Mouse (Mus musculus) spleen, adult 2 months (tissue): Measurements from ENCODE around the gene Prss38. TPM values are rescaled to one million over a fixed set of nuclear protein-coding genes. Genes with fewer than 3 reads are reported as not detected.

Source experiments
- DNase-seq, 2 experiments: peaks; one replicate each; pipeline versions ENCODE4 v3.0.0 to v3.0.0-alpha.2; 2012 to 2021; ENCODE audit warnings: low spot score in 2 of 2, low read depth in 1 of 2
- H3K27ac ChIP-seq: fragments of 200-500 bp; 2 replicates; pipeline ENCODE4 v1.5.1; 2012; ENCODE audit warnings: low read length, inconsistent platforms; ENCODE audit not compliant: insufficient read depth
- H3K27me3 ChIP-seq: fragments of 200-500 bp; 2 replicates; pipeline ENCODE4 v1.6.1; 2012; ENCODE audit warnings: mild to moderate bottlenecking, moderate library complexity, low read length, inconsistent platforms; ENCODE audit not compliant: control insufficient read depth, insufficient read depth
- H3K36me3 ChIP-seq: fragments of 200-500 bp; 2 replicates; pipeline ENCODE4 v1.6.1; 2012; ENCODE audit warnings: mild to moderate bottlenecking, low read length, inconsistent platforms; ENCODE audit not compliant: control insufficient read depth, insufficient read depth
- H3K4me1 ChIP-seq: fragments of 200-500 bp; 2 replicates; pipeline ENCODE4 v1.6.1; 2011; ENCODE audit warnings: inconsistent platforms; ENCODE audit not compliant: control insufficient read depth, insufficient read depth, insufficient read length
- H3K4me3 ChIP-seq: fragments of 200-500 bp; 2 replicates; pipeline ENCODE4 v1.5.1; 2011; ENCODE audit warnings: mild to moderate bottlenecking, inconsistent platforms; ENCODE audit not compliant: insufficient read depth, insufficient read length; ENCODE audit errors: extremely low read depth
- CTCF ChIP-seq: fragments of 200-500 bp; IDR thresholded peaks from 2 replicates; pipeline ENCODE4 v1.5.1; 2011; ENCODE audit warnings: mild to moderate bottlenecking, inconsistent platforms; ENCODE audit not compliant: insufficient read depth, insufficient read length, insufficient replicate concordance; ENCODE audit errors: extremely low read depth
- POLR2A ChIP-seq: fragments of 200-500 bp; IDR thresholded peaks from 2 replicates; pipeline ENCODE4 v1.6.1; 2011; ENCODE audit warnings: low read depth, low read length, inconsistent platforms
- WGBS: fragments of 180-500 bp; shearing (Covaris S2); methylation state at CpG from one replicate; pipeline ENCODE4 v1.1.7; 2018; 5-methylcytosine and 5-hydroxymethylcytosine counted together
- polyA plus RNA-seq: library from polyadenylated mRNA; depleted of rRNA; stranded (reverse); fragments of >200 nt; gene quantifications from 2 replicates; pipeline ENCODE4 v1.2.3, GENCODE M21; 2012; rRNA removed

The Prss38 gene
- polyA plus RNA-seq, 1 experiment, result not detected

GRCm38 (mm10) chr11:59331167-59331869 is 44.1 kb downstream of the Prss38 start:
- Histone ChIP-seq H3K27ac (no peak overlapping the region), H3K4me3 (no peak overlapping the region), H3K27me3 (no peaks in the 10 kb centered on the region), H3K4me1 (no peaks in the 10 kb centered on the region), H3K36me3 (no peaks in the 10 kb centered on the region)
- WGBS, result 88% methylated on average over 16 of the region's 16 CpGs
- DNase-seq, result no peak
- TF ChIP-seq CTCF (no peak), POLR2A (no peak)

- no peak overlapping the region for H3K4me3 ChIP-seq
- no peaks in the 10 kb centered on the region for H3K4me1 ChIP-seq
- TF ChIP-seq CTCF (peak; percentile 57; the same call in 1 of the 2 replicates), POLR2A (no peak)
- H3K27ac ChIP-seq, result no peak overlapping the region
- peak in 1 of 2 experiments; percentile 25 for DNase-seq
- no peaks in the 10 kb centered on the region for H3K36me3 ChIP-seq
- H3K27me3 ChIP-seq, result no peaks in the 10 kb centered on the region
- WGBS, result 62% methylated on average over 5 of the region's 5 CpGs
Measured at GRCm38 (mm10) chr11:59330560-59330959, 44.9 kb downstream of the Prss38 start.

- H3K27ac ChIP-seq, result no peak overlapping the region
- H3K4me3 ChIP-seq, result no peak overlapping the region
- no peaks in the 10 kb centered on the region for H3K36me3 ChIP-seq
- no peaks in the 10 kb centered on the region for H3K4me1 ChIP-seq
- no peaks in the 10 kb centered on the region for H3K27me3 ChIP-seq
- 91% methylated on average over 6 of the region's 6 CpGs for WGBS
- TF ChIP-seq CTCF, result no peak
- no peak for TF ChIP-seq POLR2A
- no peak for DNase-seq
Measured at GRCm38 (mm10) chr11:59329616-59330015, 45.8 kb downstream of the Prss38 start.

GRCm38 (mm10) chr11:59327625-59328024 is 47.8 kb downstream of the Prss38 start:
- no peaks in the 10 kb centered on the region for H3K36me3 ChIP-seq
- no peaks in the 10 kb centered on the region for H3K4me1 ChIP-seq
- TF ChIP-seq POLR2A (no peak), CTCF (no peak)
- DNase-seq, result no peak
- H3K27ac ChIP-seq, result no peak overlapping the region
- H3K4me3 ChIP-seq, result no peak overlapping the region
- H3K27me3 ChIP-seq, result no peaks in the 10 kb centered on the region
- WGBS, result 91% methylated on average over 18 of the region's 18 CpGs

GRCm38 (mm10) chr11:59324777-59325176 is 50.7 kb downstream of the Prss38 start:
- no peak for DNase-seq
- Histone ChIP-seq H3K27ac (no peak overlapping the region), H3K4me3 (no peak overlapping the region), H3K27me3 (no peaks in the 10 kb centered on the region), H3K36me3 (no peaks in the 10 kb centered on the region), H3K4me1 (no peaks in the 10 kb centered on the region)
- WGBS, result 78% methylated on average over 5 of the region's 5 CpGs
- no peak for TF ChIP-seq CTCF
- TF ChIP-seq POLR2A, result no peak

GRCm38 (mm10) chr11:59322988-59323387 is 52.5 kb downstream of the Prss38 start:
- no peaks in the 10 kb centered on the region for H3K4me1 ChIP-seq
- no peak overlapping the region for H3K27ac ChIP-seq
- 93% methylated on average over 3 of the region's 3 CpGs for WGBS
- DNase-seq, result no peak
- no peaks in the 10 kb centered on the region for H3K36me3 ChIP-seq
- H3K4me3 ChIP-seq, result no peak overlapping the region
- no peaks in the 10 kb centered on the region for H3K27me3 ChIP-seq
- TF ChIP-seq CTCF (no peak), POLR2A (no peak)

Other genes with a start within 250 kb of the Prss38 start
- 1.2 and 1.6 TPM in 2 replicates for gene Obscn, start 239.3 kb downstream of the Prss38 start, polyA plus RNA-seq
- 6.3 and 6.5 TPM in 2 replicates for gene Iba57, start 211.9 kb downstream of the Prss38 start, polyA plus RNA-seq
- 3.4 and 4.1 TPM in 2 replicates for gene Gjc2, start 192.4 kb downstream of the Prss38 start, polyA plus RNA-seq
- gene Guk1, start 183.4 kb downstream of the Prss38 start, polyA plus RNA-seq, result 40.9 and 52.3 TPM in 2 replicates
- 16.1 and 21.8 TPM in 2 replicates for gene Mrpl55, start 173.2 kb downstream of the Prss38 start, polyA plus RNA-seq
- 19.9 and 25.0 TPM in 2 replicates for gene 2310033P09Rik, start 167.3 kb downstream of the Prss38 start, polyA plus RNA-seq
- 252 and 312 TPM in 2 replicates for gene Arf1, start 147.4 kb downstream of the Prss38 start, polyA plus RNA-seq
- 0.04 TPM in 1 of 2 replicates, not detected in the other for gene Wnt3a, start 84.9 kb downstream of the Prss38 start, polyA plus RNA-seq
- 0.33 and 0.40 TPM in 2 replicates for gene Wnt9a, start 68.7 kb downstream of the Prss38 start, polyA plus RNA-seq
- gene Jmjd4, start 74.4 kb upstream of the Prss38 start, polyA plus RNA-seq, result 4.6 and 4.7 TPM in 2 replicates
- gene Snap47, start 75.5 kb upstream of the Prss38 start, polyA plus RNA-seq, result 10.8 and 12.2 TPM in 2 replicates
- gene Zfp867, start 96.8 kb upstream of the Prss38 start, polyA plus RNA-seq, result 0.09 and 0.25 TPM in 2 replicates
- 8.8 TPM in 2 replicates for gene Zkscan17, start 151.1 kb upstream of the Prss38 start, polyA plus RNA-seq
- gene Nlrp3, start 165.9 kb upstream of the Prss38 start, polyA plus RNA-seq, result 1.9 and 2.9 TPM in 2 replicates
- not detected in 2 replicates for gene Olfr222, start 200.6 kb upstream of the Prss38 start, polyA plus RNA-seq
- not detected in 2 replicates for gene Olfr223, start 217.6 kb upstream of the Prss38 start, polyA plus RNA-seq